Mouse (Mus musculus) spleen, adult 2 months (tissue): Measurements from ENCODE around the gene Gne. TPM values are rescaled to one million over a fixed set of nuclear protein-coding genes. Genes with fewer than 3 reads are reported as not detected.

Experiments
- DNase-seq, 2 experiments: peaks; one replicate each; pipeline versions ENCODE4 v3.0.0 to v3.0.0-alpha.2; 2012 to 2021; ENCODE audit warnings: low spot score in 2 of 2, low read depth in 1 of 2
- H3K27ac ChIP-seq: fragments of 200-500 bp; 2 replicates; pipeline ENCODE4 v1.5.1; 2012; ENCODE audit warnings: low read length, inconsistent platforms; ENCODE audit not compliant: insufficient read depth
- H3K27me3 ChIP-seq: fragments of 200-500 bp; 2 replicates; pipeline ENCODE4 v1.6.1; 2012; ENCODE audit warnings: mild to moderate bottlenecking, moderate library complexity, low read length, inconsistent platforms; ENCODE audit not compliant: control insufficient read depth, insufficient read depth
- H3K36me3 ChIP-seq: fragments of 200-500 bp; 2 replicates; pipeline ENCODE4 v1.6.1; 2012; ENCODE audit warnings: mild to moderate bottlenecking, low read length, inconsistent platforms; ENCODE audit not compliant: control insufficient read depth, insufficient read depth
- H3K4me1 ChIP-seq: fragments of 200-500 bp; 2 replicates; pipeline ENCODE4 v1.6.1; 2011; ENCODE audit warnings: inconsistent platforms; ENCODE audit not compliant: control insufficient read depth, insufficient read depth, insufficient read length
- H3K4me3 ChIP-seq: fragments of 200-500 bp; 2 replicates; pipeline ENCODE4 v1.5.1; 2011; ENCODE audit warnings: mild to moderate bottlenecking, inconsistent platforms; ENCODE audit not compliant: insufficient read depth, insufficient read length; ENCODE audit errors: extremely low read depth
- CTCF ChIP-seq: fragments of 200-500 bp; IDR thresholded peaks from 2 replicates; pipeline ENCODE4 v1.5.1; 2011; ENCODE audit warnings: mild to moderate bottlenecking, inconsistent platforms; ENCODE audit not compliant: insufficient read depth, insufficient read length, insufficient replicate concordance; ENCODE audit errors: extremely low read depth
- POLR2A ChIP-seq: fragments of 200-500 bp; IDR thresholded peaks from 2 replicates; pipeline ENCODE4 v1.6.1; 2011; ENCODE audit warnings: low read depth, low read length, inconsistent platforms
- WGBS: fragments of 180-500 bp; shearing (Covaris S2); methylation state at CpG from one replicate; pipeline ENCODE4 v1.1.7; 2018; 5-methylcytosine and 5-hydroxymethylcytosine counted together
- polyA plus RNA-seq: library from polyadenylated mRNA; depleted of rRNA; stranded (reverse); fragments of >200 nt; gene quantifications from 2 replicates; pipeline ENCODE4 v1.2.3, GENCODE M21; 2012

Gne gene
- polyA plus RNA-seq, 1 experiment, result 21.8 TPM

DNA sequence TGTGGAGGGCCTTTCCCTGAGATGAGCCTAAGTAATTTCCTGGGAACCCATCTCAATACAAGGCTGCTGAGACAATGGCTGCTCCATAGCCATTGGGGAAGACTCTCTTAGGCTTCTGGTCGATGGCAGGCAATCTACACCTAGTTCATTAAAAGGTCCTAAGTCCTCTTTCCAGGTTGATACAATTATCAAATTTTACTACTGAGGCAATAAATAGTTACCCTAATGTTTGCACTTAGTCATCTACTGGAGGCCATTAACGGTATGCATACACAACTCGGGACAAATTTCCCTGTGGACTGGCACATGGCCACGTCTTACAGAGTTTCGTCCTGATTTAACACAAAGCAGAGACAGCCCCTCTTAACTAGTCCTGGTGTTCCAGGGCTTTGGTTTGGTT is 41.5 kb downstream of the Gne start:
- TF ChIP-seq POLR2A (no peak), CTCF (no peak)
- DNase-seq, result no peak
- Histone ChIP-seq H3K36me3 (peaks cover 31% of the 10 kb centered on the region), H3K4me3 (no peak overlapping the region), H3K27ac (no peak overlapping the region), H3K27me3 (no peaks in the 10 kb centered on the region), H3K4me1 (no peaks in the 10 kb centered on the region)
- WGBS, result 91% methylated on average over 5 of the region's 5 CpGs

GRCm38 (mm10) chr4:44040802-44041201 is 43.2 kb downstream of the Gne start:
- Histone ChIP-seq H3K27ac (no peak overlapping the region), H3K4me3 (no peak overlapping the region), H3K4me1 (no peaks in the 10 kb centered on the region), H3K36me3 (peaks cover 37% of the 10 kb centered on the region), H3K27me3 (no peaks in the 10 kb centered on the region)
- no peak for DNase-seq
- TF ChIP-seq CTCF (no peak), POLR2A (no peak)
- 96% methylated on average over 4 of the region's 4 CpGs for WGBS

GRCm38 (mm10) chr4:44036455-44036854 is 47.5 kb downstream of the Gne start:
- WGBS, result 88% methylated on average over 5 of the region's 5 CpGs
- H3K27me3 ChIP-seq, result no peaks in the 10 kb centered on the region
- H3K4me1 ChIP-seq, result no peaks in the 10 kb centered on the region
- no peak overlapping the region for H3K4me3 ChIP-seq
- no peak for DNase-seq
- H3K27ac ChIP-seq, result no peak overlapping the region
- TF ChIP-seq POLR2A (no peak), CTCF (no peak)
- H3K36me3 ChIP-seq, result peaks cover 28% of the 10 kb centered on the region

GRCm38 (mm10) chr4:44031521-44031920 is 52.5 kb downstream of the Gne start:
- Histone ChIP-seq H3K27me3 (no peaks in the 10 kb centered on the region), H3K27ac (no peak overlapping the region), H3K4me3 (no peak overlapping the region), H3K4me1 (no peaks in the 10 kb centered on the region), H3K36me3 (peaks cover 38% of the 10 kb centered on the region)
- WGBS, result 93% methylated on average over 5 of the region's 5 CpGs
- no peak for DNase-seq
- TF ChIP-seq CTCF, result no peak
- TF ChIP-seq POLR2A, result no peak

GRCm38 (mm10) chr4:44029661-44030066 is 54.3 kb downstream of the Gne start:
- H3K27me3 ChIP-seq, result no peaks in the 10 kb centered on the region
- H3K4me1 ChIP-seq, result no peaks in the 10 kb centered on the region
- DNase-seq, result no peak
- no peak overlapping the region for H3K27ac ChIP-seq
- peaks cover 52% of the 10 kb centered on the region for H3K36me3 ChIP-seq
- H3K4me3 ChIP-seq, result no peak overlapping the region
- 91% methylated on average over 15 of the region's 15 CpGs for WGBS
- TF ChIP-seq CTCF, result no peak
- no peak for TF ChIP-seq POLR2A

GRCm38 (mm10) chr4:44028303-44029135 is 55.5 kb downstream of the Gne start:
- H3K27me3 ChIP-seq, result no peaks in the 10 kb centered on the region
- TF ChIP-seq POLR2A (no peak), CTCF (no peak)
- H3K27ac ChIP-seq, result no peak overlapping the region
- H3K36me3 ChIP-seq, result peaks cover 62% of the 10 kb centered on the region
- DNase-seq, result no peak
- H3K4me3 ChIP-seq, result no peak overlapping the region
- no peaks in the 10 kb centered on the region for H3K4me1 ChIP-seq
- WGBS, result 91% methylated on average over 16 of the region's 16 CpGs

DNA sequence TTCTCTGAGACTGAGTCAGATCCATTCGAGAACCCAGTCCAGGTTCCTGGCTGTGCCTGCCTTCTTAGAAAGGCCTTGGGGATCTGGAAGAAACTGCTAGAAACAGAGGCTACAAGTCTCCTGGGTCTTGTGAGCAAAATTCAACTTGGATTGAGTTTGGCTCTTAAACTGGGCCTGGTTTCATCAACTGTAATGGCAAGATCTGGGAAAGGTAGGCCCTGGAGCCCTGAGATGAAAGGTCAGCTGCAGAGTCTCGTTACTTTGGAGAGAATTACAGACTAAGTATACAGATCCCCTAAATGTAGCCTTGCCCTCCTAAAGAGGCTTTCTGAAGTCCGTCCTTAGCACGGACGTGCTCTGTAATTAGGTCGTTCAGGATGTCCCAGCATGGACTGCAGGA is 58.4 kb downstream of the Gne start:
- no peaks in the 10 kb centered on the region for H3K27me3 ChIP-seq
- no peak overlapping the region for H3K4me3 ChIP-seq
- DNase-seq, result no peak
- peaks cover 7% of the 10 kb centered on the region; the same call in 1 of the 2 replicates for H3K4me1 ChIP-seq
- H3K36me3 ChIP-seq, result peaks cover 64% of the 10 kb centered on the region
- WGBS, result 94% methylated on average over 6 of the region's 6 CpGs
- TF ChIP-seq POLR2A (no peak), CTCF (no peak)
- no peak overlapping the region for H3K27ac ChIP-seq
